Mouse (Mus musculus) bone marrow, adult 2 months (tissue): ENCODE data around the gene Rbm45. TPM values are rescaled to one million over a fixed set of nuclear protein-coding genes. Genes with fewer than 3 reads are reported as not detected.

Experiments
- H3K27ac ChIP-seq: fragments of 200-500 bp; 2 replicates; pipeline ENCODE4 v1.5.1; 2012; ENCODE audit warnings: low read depth, mild to moderate bottlenecking, control low read depth, inconsistent platforms, low read length; ENCODE audit not compliant: control insufficient read depth, poor library complexity, insufficient read depth
- H3K4me1 ChIP-seq: fragments of 200-500 bp; 2 replicates; pipeline ENCODE4 v1.6.1; 2011; ENCODE audit warnings: low read length; ENCODE audit not compliant: control insufficient read depth, insufficient read depth
- H3K4me3 ChIP-seq: fragments of 200-500 bp; replicated peaks from 2 replicates; pipeline ENCODE3; 2011; ENCODE audit warnings: mild to moderate bottlenecking, low read depth, low read length, control low read depth; ENCODE audit not compliant: control insufficient read depth
- CTCF ChIP-seq: fragments of 200-500 bp; IDR thresholded peaks from 2 replicates; pipeline ENCODE4 v1.5.1; 2011; ENCODE audit warnings: low read length, control low read depth; ENCODE audit not compliant: control insufficient read depth, insufficient read depth
- POLR2A ChIP-seq: fragments of 200-500 bp; IDR thresholded peaks from 2 replicates; pipeline ENCODE4 v1.6.1; 2011; ENCODE audit warnings: low read depth, mild to moderate bottlenecking, control low read depth, low read length, borderline replicate concordance; ENCODE audit not compliant: control insufficient read depth
- WGBS: fragments of 180-500 bp; shearing (Covaris S2); methylation state at CpG from one replicate; pipeline ENCODE4 v1.1.7; 2018; 5-methylcytosine and 5-hydroxymethylcytosine counted together
- polyA plus RNA-seq: library from polyadenylated mRNA; stranded (reverse); fragments of >200 nt; gene quantifications from 2 replicates; pipeline ENCODE4 v1.2.4, GENCODE M21; 2011; ENCODE audit warnings: low replicate concordance; ENCODE audit not compliant: missing spikeins, insufficient read depth, insufficient read length

Rbm45 gene
- polyA plus RNA-seq, 1 experiment, result 17.5 TPM

- WGBS, result under 1% methylated on average over 49 of the region's 49 CpGs
- H3K4me1 ChIP-seq, result no peaks in the 10 kb centered on the region
- TF ChIP-seq POLR2A (no peak), CTCF (no peak)
- H3K4me3 ChIP-seq, result peak overlapping the region; percentile 12
- H3K27ac ChIP-seq, result no peak overlapping the region
These were observed 37.2 kb downstream of the Rbm45 start for GRCm38 (mm10) chr2:76406937-76407441.

- no peak overlapping the region for H3K27ac ChIP-seq
- H3K4me1 ChIP-seq, result no peaks in the 10 kb centered on the region
- WGBS, result 50% methylated on average over 1 of the region's 1 CpGs
- TF ChIP-seq CTCF (no peak), POLR2A (no peak)
- no peak overlapping the region for H3K4me3 ChIP-seq
These were observed 39.7 kb downstream of the Rbm45 start for GRCm38 (mm10) chr2:76409526-76409925.

- no peaks in the 10 kb centered on the region for H3K4me1 ChIP-seq
- no peak for TF ChIP-seq CTCF
- TF ChIP-seq POLR2A, result no peak
- H3K27ac ChIP-seq, result no peak overlapping the region
- H3K4me3 ChIP-seq, result no peak overlapping the region
- 90% methylated on average over 2 of the region's 2 CpGs for WGBS
These were observed 40.2 kb downstream of the Rbm45 start for GRCm38 (mm10) chr2:76409986-76410385.

- no peaks in the 10 kb centered on the region for H3K4me1 ChIP-seq
- TF ChIP-seq POLR2A (no peak), CTCF (no peak)
- H3K27ac ChIP-seq, result no peak overlapping the region
- H3K4me3 ChIP-seq, result no peak overlapping the region
- 61% methylated on average over 2 of the region's 2 CpGs for WGBS
These were observed 43.1 kb downstream of the Rbm45 start for GRCm38 (mm10) chr2:76412924-76413323.

GRCm38 (mm10) chr2:76417446-76418141 lies 47.8 kb downstream of the Rbm45 start:
- no peaks in the 10 kb centered on the region for H3K4me1 ChIP-seq
- H3K27ac ChIP-seq, result no peak overlapping the region
- no peak overlapping the region for H3K4me3 ChIP-seq
- no peak for TF ChIP-seq POLR2A
- no peak for TF ChIP-seq CTCF
- 87% methylated on average over 14 of the region's 14 CpGs for WGBS

GRCm38 (mm10) chr2:76418142-76418518 lies 48.3 kb downstream of the Rbm45 start:
- 86% methylated on average over 3 of the region's 3 CpGs for WGBS
- H3K4me1 ChIP-seq, result no peaks in the 10 kb centered on the region
- H3K27ac ChIP-seq, result no peak overlapping the region
- no peak for TF ChIP-seq CTCF
- no peak for TF ChIP-seq POLR2A
- H3K4me3 ChIP-seq, result no peak overlapping the region

GRCm38 (mm10) chr2:76421411-76421924 lies 51.7 kb downstream of the Rbm45 start:
- H3K27ac ChIP-seq, result no peak overlapping the region
- TF ChIP-seq POLR2A, result no peak
- TF ChIP-seq CTCF, result no peak
- WGBS, result 63% methylated on average over 6 of the region's 6 CpGs
- H3K4me3 ChIP-seq, result no peak overlapping the region
- no peaks in the 10 kb centered on the region for H3K4me1 ChIP-seq

- WGBS, result 56% methylated on average over 3 of the region's 3 CpGs
- H3K4me3 ChIP-seq, result no peak overlapping the region
- TF ChIP-seq CTCF (no peak), POLR2A (no peak)
- no peaks in the 10 kb centered on the region for H3K4me1 ChIP-seq
- H3K27ac ChIP-seq, result no peak overlapping the region
These were observed 57.0 kb downstream of the Rbm45 start for GRCm38 (mm10) chr2:76426816-76427215.

GRCm38 (mm10) chr2:76429318-76429717 lies 59.5 kb downstream of the Rbm45 start:
- no peaks in the 10 kb centered on the region for H3K4me1 ChIP-seq
- H3K4me3 ChIP-seq, result no peak overlapping the region
- H3K27ac ChIP-seq, result no peak overlapping the region
- TF ChIP-seq POLR2A, result no peak
- TF ChIP-seq CTCF, result no peak
- WGBS, result 55% methylated on average over 3 of the region's 3 CpGs
